Mouse (Mus musculus) MEL (cell line): ENCODE data around the gene Filip1l. TPM values are rescaled to one million over a fixed set of nuclear protein-coding genes. Genes with fewer than 3 reads are reported as not detected.
A peak's percentile ranks its signal among the peaks of the same experiment; 100 is the strongest.

Source experiments
- DNase-seq: peaks from one replicate; pipeline ENCODE4 v3.0.0; 2011; ENCODE audit warnings: low read depth, low spot score
- H3K27ac ChIP-seq: 2 replicates; pipeline ENCODE4 v1.5.1; 2012; ENCODE audit warnings: low read depth, mild to moderate bottlenecking, control low read depth, low read length, moderate library complexity; ENCODE audit not compliant: control insufficient read depth
- H3K27me3 ChIP-seq, 2 experiments: fragments of 150-350 bp in 1 of 2; sonication (generic) in 1 of 2; 2 replicates each; pipeline ENCODE4 v1.6.1; 2012; ENCODE audit warnings: low read length in 2 of 2, mild to moderate bottlenecking in 2 of 2, improper control_type of control experiment in 1 of 2, moderate library complexity in 1 of 2; ENCODE audit not compliant: insufficient read depth in 2 of 2, control insufficient read depth in 1 of 2
- H3K36me3 ChIP-seq, 2 experiments: 2 replicates each; pipeline ENCODE4 v1.6.1; 2012 to 2014; ENCODE audit warnings: low read length in 2 of 2, improper control_type of control experiment in 1 of 2, inconsistent platforms in 1 of 2, mild to moderate bottlenecking in 1 of 2; ENCODE audit not compliant: insufficient read depth in 2 of 2, control insufficient read depth in 1 of 2
- H3K4me1 ChIP-seq, 2 experiments: fragments of 150-350 bp in 1 of 2; sonication (generic) in 1 of 2; 2 replicates each; pipeline ENCODE4 v1.6.1; 2012; ENCODE audit warnings: low read length in 2 of 2, improper control_type of control experiment in 1 of 2, mild to moderate bottlenecking in 1 of 2; ENCODE audit not compliant: insufficient read depth in 2 of 2, control insufficient read depth in 1 of 2
- H3K4me3 ChIP-seq, 2 experiments: fragments of 150-350 bp in 1 of 2; sonication (generic) in 1 of 2; 2 replicates each; pipeline ENCODE4 v1.5.1; 2012; ENCODE audit warnings: low read depth in 2 of 2, low read length in 2 of 2, mild to moderate bottlenecking in 2 of 2, moderate library complexity in 2 of 2, control low read depth in 1 of 2, improper control_type of control experiment in 1 of 2; ENCODE audit not compliant: control insufficient read depth in 1 of 2, insufficient read depth in 1 of 2
- H3K79me2 ChIP-seq: 2 replicates; pipeline ENCODE4 v1.6.1; 2012; ENCODE audit warnings: mild to moderate bottlenecking, low read length, moderate library complexity; ENCODE audit not compliant: control insufficient read depth, poor library complexity, insufficient read depth
- H3K9ac ChIP-seq: 2 replicates; pipeline ENCODE4 v1.6.1; 2012; ENCODE audit warnings: low read depth, mild to moderate bottlenecking, control low read depth, low read length, moderate library complexity; ENCODE audit not compliant: control insufficient read depth, poor library complexity, severe bottlenecking
- H3K9me3 ChIP-seq: fragments of 150-350 bp; sonication (generic); replicated peaks from 2 replicates; pipeline ENCODE4 v1.6.1; 2012; ENCODE audit warnings: mild to moderate bottlenecking, low read length, improper control_type of control experiment, moderate library complexity; ENCODE audit not compliant: insufficient read depth
- CHD1 ChIP-seq: IDR thresholded peaks from 2 replicates; pipeline ENCODE4 v1.6.1; 2012; ENCODE audit warnings: low read depth, mild to moderate bottlenecking, inconsistent platforms, low read length, improper control_type of control experiment
- CHD2 ChIP-seq: IDR thresholded peaks from 2 replicates; pipeline ENCODE4 v1.6.1; 2011; ENCODE audit warnings: low read length, improper control_type of control experiment
- CTCF ChIP-seq, 3 experiments: IDR thresholded peaks in 2 of 3; conservative IDR thresholded peaks in 1 of 3; 2 replicates each; pipeline ENCODE4 v1.5.1; 2011 to 2012; ENCODE audit warnings: low read length in 3 of 3, low read depth in 2 of 3, mild to moderate bottlenecking in 2 of 3, improper control_type of control experiment in 1 of 3, inconsistent platforms in 1 of 3, mixed read lengths in 1 of 3, moderate library complexity in 1 of 3; ENCODE audit not compliant: control insufficient read depth in 1 of 3, insufficient read depth in 1 of 3, poor library complexity in 1 of 3, severe bottlenecking in 1 of 3
- E2F4 ChIP-seq: IDR thresholded peaks from 2 replicates; pipeline ENCODE4 v1.6.1; 2011; ENCODE audit warnings: low read depth, low read length, improper control_type of control experiment, borderline replicate concordance
- ELF1 ChIP-seq: IDR thresholded peaks from 2 replicates; pipeline ENCODE4 v1.6.1; 2014; ENCODE audit warnings: low read depth, mild to moderate bottlenecking, inconsistent platforms, low read length, improper control_type of control experiment, moderate library complexity
- EP300 ChIP-seq, 2 experiments: IDR thresholded peaks; 2 replicates each; pipeline ENCODE4 v1.6.1; 2011; ENCODE audit warnings: improper control_type of control experiment in 2 of 2, low read length in 2 of 2, low read depth in 1 of 2, mild to moderate bottlenecking in 1 of 2
- ETS1 ChIP-seq: IDR thresholded peaks from 2 replicates; pipeline ENCODE4 v1.6.1; 2012; ENCODE audit warnings: low read depth, mild to moderate bottlenecking, inconsistent platforms, low read length, improper control_type of control experiment, moderate library complexity
- GATA1 ChIP-seq: IDR thresholded peaks from 2 replicates; pipeline ENCODE4 v1.6.1; 2011; ENCODE audit warnings: low read depth, low read length, improper control_type of control experiment
- JUND ChIP-seq: IDR thresholded peaks from 2 replicates; pipeline ENCODE4 v1.6.1; 2011; ENCODE audit warnings: low read depth, mild to moderate bottlenecking, improper control_type of control experiment, low read length
- MAFK ChIP-seq: IDR thresholded peaks from 2 replicates; pipeline ENCODE4 v1.6.1; 2011; ENCODE audit warnings: low read depth, mild to moderate bottlenecking, low read length, improper control_type of control experiment, borderline replicate concordance
- MAZ ChIP-seq: IDR thresholded peaks from 2 replicates; pipeline ENCODE4 v1.6.1; 2012; ENCODE audit warnings: low read depth, mild to moderate bottlenecking, inconsistent platforms, low read length, improper control_type of control experiment
- MEF2A ChIP-seq: IDR thresholded peaks from 2 replicates; pipeline ENCODE4 v1.6.1; 2014; ENCODE audit warnings: low read depth, mild to moderate bottlenecking, inconsistent platforms, low read length, improper control_type of control experiment; ENCODE audit not compliant: poor library complexity, insufficient replicate concordance, severe bottlenecking; ENCODE audit errors: extremely low read depth
- MXI1 ChIP-seq: IDR thresholded peaks from 2 replicates; pipeline ENCODE4 v1.6.1; 2011; ENCODE audit warnings: mild to moderate bottlenecking, low read depth, low read length, improper control_type of control experiment
- MYC ChIP-seq: IDR thresholded peaks from 2 replicates; pipeline ENCODE4 v1.6.1; 2011; ENCODE audit warnings: low read depth, mild to moderate bottlenecking, low read length, improper control_type of control experiment, moderate library complexity
- POLR2AphosphoS2 ChIP-seq: IDR thresholded peaks from 2 replicates; pipeline ENCODE4 v1.6.1; 2011; ENCODE audit warnings: low read length, improper control_type of control experiment
- RCOR1 ChIP-seq: IDR thresholded peaks from 2 replicates; pipeline ENCODE4 v1.6.1; 2012; ENCODE audit warnings: low read depth, mild to moderate bottlenecking, inconsistent platforms, low read length, improper control_type of control experiment
- SIN3A ChIP-seq: IDR thresholded peaks from 2 replicates; pipeline ENCODE4 v1.6.1; 2012; ENCODE audit warnings: low read length, improper control_type of control experiment, inconsistent platforms
- TCF12 ChIP-seq: IDR thresholded peaks from 2 replicates; pipeline ENCODE4 v1.6.1; 2014; ENCODE audit warnings: low read depth, mild to moderate bottlenecking, inconsistent platforms, low read length, improper control_type of control experiment, moderate library complexity
- UBTF ChIP-seq: IDR thresholded peaks from 2 replicates; pipeline ENCODE4 v1.6.1; 2012; ENCODE audit warnings: low read depth, mild to moderate bottlenecking, inconsistent platforms, low read length, improper control_type of control experiment, moderate library complexity, borderline replicate concordance; ENCODE audit not compliant: insufficient read depth
- ZKSCAN1 ChIP-seq: IDR thresholded peaks from 2 replicates; pipeline ENCODE4 v1.6.1; 2012; ENCODE audit warnings: low read depth, mild to moderate bottlenecking, inconsistent platforms, low read length, improper control_type of control experiment, moderate library complexity
- ZNF384 ChIP-seq: IDR thresholded peaks from 2 replicates; pipeline ENCODE4 v1.6.1; 2012; ENCODE audit warnings: low read depth, mild to moderate bottlenecking, inconsistent platforms, low read length, improper control_type of control experiment
- polyA plus RNA-seq, 2 experiments: library from polyadenylated mRNA; stranded (reverse) in 1 of 2; unstranded in 1 of 2; fragments of >175 nt in 1 of 2; fragments of >200 nt in 1 of 2; gene quantifications; 2 replicates each; pipeline versions ENCODE4 v1.2.1 to v1.2.4; 2012; ENCODE audit warnings: low replicate concordance in 2 of 2, low read depth in 1 of 2; ENCODE audit not compliant: insufficient read length in 2 of 2, insufficient read depth in 1 of 2, missing spikeins in 1 of 2
- total RNA-seq: library from RNA; depleted of rRNA; stranded (reverse); fragments of 300-350 nt; gene quantifications from 2 replicates; pipeline ENCODE4 v1.2.3, GENCODE M21; 2012

Gene Filip1l
- total and polyA plus RNA-seq, 3 experiments = 0.27 to 1.8 TPM; not detected in 1

GRCm38 (mm10) chr16:57483503-57483902, 130.6 kb downstream of the Filip1l start:
- DNase-seq = peak; percentile 57
- Histone ChIP-seq H3K27me3 (no peaks in the 10 kb centered on the region), H3K27ac (peak overlapping the region; percentile 53), H3K9me3 (no peaks in the 10 kb centered on the region), H3K9ac (no peak overlapping the region), H3K36me3 (peaks cover 0 to 38% of the 10 kb centered on the region in 2 experiments; a peak in 2 of 4 replicates), H3K4me3 (peak overlapping the region in 1 of 2 experiments; percentile 4; a peak in 1 of 4 replicates), H3K79me2 (peaks cover 2% of the 10 kb centered on the region; the same call in 1 of the 2 replicates), H3K4me1 (peaks cover 19 to 35% of the 10 kb centered on the region in 2 experiments)
- TF ChIP-seq SIN3A (peak; percentile 62), EP300 (IDR thresholded peaks at IDR 0.05; ENCODE audit: low read depth in 1 of 2, low read length in 2 of 2) (peak; percentile 49 to 62; a peak in 3 of 4 replicates), MXI1 (peak; percentile 36; the same call in 1 of the 2 replicates), ZNF384 (no peak), RCOR1 (no peak), ETS1 (0 out of 2 replicates have a peak, but pooled peaks have one; percentile 31), GATA1 (peak; percentile 66; the same call in 1 of the 2 replicates), E2F4 (no peak)

- H3K27me3 ChIP-seq = no peaks in the 10 kb centered on the region
- peak; percentile 30 for DNase-seq
- peak overlapping the region in 1 of 2 experiments; percentile 4; a peak in 1 of 4 replicates for H3K4me3 ChIP-seq
- H3K9ac ChIP-seq = peak overlapping the region; percentile 31
- H3K36me3 ChIP-seq = peaks cover 0 to 38% of the 10 kb centered on the region in 2 experiments; a peak in 2 of 4 replicates
- H3K79me2 ChIP-seq = peaks cover 2% of the 10 kb centered on the region; the same call in 1 of the 2 replicates
- peak overlapping the region; percentile 75 for H3K27ac ChIP-seq
- TF ChIP-seq JUND (no peak), CHD1 (0 out of 2 replicates have a peak, but pooled peaks have one; percentile 37), MXI1 (0 out of 2 replicates have a peak, but pooled peaks have one; percentile 0)
- no peaks in the 10 kb centered on the region for H3K9me3 ChIP-seq
- H3K4me1 ChIP-seq = peaks cover 19 to 35% of the 10 kb centered on the region in 2 experiments
Observed at GRCm38 (mm10) chr16:57484043-57484795, 131.3 kb downstream of the Filip1l start.

- Histone ChIP-seq H3K79me2 (peaks cover 2% of the 10 kb centered on the region; the same call in 1 of the 2 replicates), H3K36me3 (peaks cover 0 to 33% of the 10 kb centered on the region in 2 experiments; a peak in 2 of 4 replicates), H3K4me1 (peaks cover 19 to 30% of the 10 kb centered on the region in 2 experiments), H3K27me3 (no peaks in the 10 kb centered on the region), H3K9ac (no peak overlapping the region), H3K4me3 (peak overlapping the region in 1 of 2 experiments; percentile 1; a peak in 1 of 4 replicates), H3K27ac (peak overlapping the region; percentile 52), H3K9me3 (no peaks in the 10 kb centered on the region)
- DNase-seq = peak; percentile 83
- TF ChIP-seq CTCF (IDR thresholded peaks at IDR 0.05 in 2 of 3, conservative IDR thresholded peaks at IDR 0.05 in 1 of 3; ENCODE audit: control insufficient read depth in 1 of 3, insufficient read depth in 1 of 3, low read depth in 2 of 3, low read length in 3 of 3, poor library complexity in 1 of 3, severe bottlenecking in 1 of 3) (no peak), MYC (peak; percentile 71), E2F4 (no peak), MAFK (no peak), RCOR1 (0 out of 2 replicates have a peak, but pooled peaks have one; percentile 40), EP300 (IDR thresholded peaks at IDR 0.05; ENCODE audit: low read depth in 1 of 2, low read length in 2 of 2) (peak; percentile 58 to 62), ZKSCAN1 (no peak), MAZ (no peak), MEF2A (no peak), ZNF384 (no peak), MXI1 (peak; percentile 74), CHD2 (no peak), UBTF (no peak), GATA1 (peak; percentile 74), ELF1 (no peak), ETS1 (no peak), TCF12 (peak; percentile 46; the same call in 1 of the 2 replicates), POLR2AphosphoS2 (no peak)
Observed at GRCm38 (mm10) chr16:57485265-57485664, 132.4 kb downstream of the Filip1l start.
